Mouse (Mus musculus) liver, adult (tissue): Measurements from ENCODE around the gene Kpna1.

ENCODE experiments used
- GATA4 ChIP-seq: IDR thresholded peaks from 2 replicates; pipeline ENCODE4 v1.6.1; 2014; ENCODE audit warnings: mild to moderate bottlenecking, low read length; ENCODE audit not compliant: insufficient replicate concordance

Gene Kpna1

DNA sequence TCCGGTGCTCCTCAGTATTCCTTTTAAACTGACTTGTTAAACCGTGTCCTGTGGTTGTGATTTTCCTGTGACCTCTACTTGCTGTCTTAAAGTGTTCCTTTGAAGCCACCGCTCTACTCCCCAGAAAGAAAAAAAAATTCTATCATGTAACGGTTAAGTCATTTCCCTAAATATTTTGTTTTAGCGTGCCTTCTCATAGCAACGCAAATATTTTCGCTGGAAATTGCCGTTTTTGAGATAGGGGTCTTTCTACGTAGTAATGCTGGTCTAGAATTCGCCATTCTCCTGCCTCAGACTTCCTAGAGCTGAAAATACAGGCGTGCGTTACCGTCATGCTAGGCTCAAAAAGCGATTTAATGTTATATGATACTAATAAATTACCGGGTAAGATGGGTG lies 4.0 kb downstream of the Kpna1 start:
- no peak for TF ChIP-seq GATA4

DNA sequence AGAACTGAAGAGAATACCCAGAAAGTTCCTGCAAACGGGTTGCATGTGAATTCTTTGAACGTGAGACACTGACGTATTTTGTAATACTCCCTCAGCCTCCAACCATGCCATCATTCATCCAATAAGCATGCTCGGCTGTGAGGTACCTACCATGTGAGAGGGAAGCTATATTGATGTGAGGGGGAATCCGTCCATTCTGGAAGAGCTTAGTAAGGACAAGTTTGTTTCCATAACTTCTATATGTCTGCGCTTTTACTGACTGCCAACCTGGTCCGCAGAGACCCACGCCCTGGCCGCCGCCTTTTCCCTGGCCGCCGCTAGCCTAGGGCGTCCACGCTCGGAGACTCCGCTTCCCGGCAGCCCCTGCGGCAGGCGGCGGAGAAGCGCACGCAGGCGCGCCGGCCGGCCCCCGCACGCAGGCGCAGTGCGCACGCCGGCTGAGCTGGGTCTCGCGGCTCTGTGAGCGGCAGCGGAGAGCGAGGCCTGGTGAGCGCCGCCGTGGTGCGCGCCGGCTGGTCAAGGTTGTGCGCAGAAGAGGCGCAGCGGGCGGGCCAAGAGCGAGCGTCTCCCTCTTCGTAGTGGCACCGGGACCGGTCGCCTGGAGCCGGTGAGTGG lies 4.5 kb downstream of the Kpna1 start:
- no peak for TF ChIP-seq GATA4

DNA sequence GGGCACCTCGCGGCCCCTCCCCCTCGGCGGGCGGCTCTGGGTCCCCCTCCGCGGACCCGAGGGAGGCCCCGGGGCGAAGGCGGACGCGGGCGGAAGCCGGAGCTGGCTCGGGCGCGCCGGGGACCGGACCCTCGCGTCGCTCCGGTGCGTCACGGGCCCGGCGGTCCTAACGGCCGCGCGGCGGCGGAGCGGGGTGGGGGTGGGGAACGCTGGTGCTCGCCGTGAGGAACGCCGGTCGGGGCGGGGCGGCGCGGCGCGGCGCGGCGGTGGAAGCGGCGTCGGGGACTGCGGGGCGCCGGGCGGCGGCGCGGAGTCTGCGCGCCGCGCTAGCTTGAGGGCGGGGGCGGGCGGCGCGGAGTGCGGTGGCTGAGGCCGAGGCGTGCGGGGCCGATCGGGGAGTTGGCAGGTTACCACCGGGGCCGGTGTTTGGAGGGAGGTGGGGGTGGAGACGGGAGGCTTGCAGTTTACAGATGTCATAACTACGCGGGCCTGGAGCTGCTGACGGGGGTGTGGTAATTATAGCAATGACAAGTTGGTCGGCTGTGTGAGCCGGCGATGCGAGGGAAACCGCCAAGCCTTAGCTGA lies 5.1 kb downstream of the Kpna1 start:
- TF ChIP-seq GATA4: no peak

DNA sequence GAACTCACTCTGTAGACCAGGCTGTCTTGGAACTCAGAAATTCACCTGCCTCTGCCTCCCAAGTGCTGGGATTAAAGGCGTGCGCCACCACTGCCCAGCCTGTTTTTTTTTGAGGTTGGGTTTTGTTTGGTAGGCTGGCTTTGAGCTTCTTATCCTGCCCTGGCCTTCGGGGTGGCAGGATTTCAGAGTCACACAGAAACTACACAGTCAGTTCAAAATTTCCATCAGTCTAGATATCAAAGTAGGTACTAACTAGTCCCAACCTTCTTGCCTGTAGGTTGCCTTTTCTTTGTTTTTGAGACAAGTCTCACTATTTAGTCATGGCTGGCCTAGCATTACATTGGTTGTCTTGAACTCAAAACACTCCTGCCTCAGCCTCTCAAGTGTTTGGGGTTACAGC lies 5.9 kb downstream of the Kpna1 start:
- no peak for TF ChIP-seq GATA4

DNA sequence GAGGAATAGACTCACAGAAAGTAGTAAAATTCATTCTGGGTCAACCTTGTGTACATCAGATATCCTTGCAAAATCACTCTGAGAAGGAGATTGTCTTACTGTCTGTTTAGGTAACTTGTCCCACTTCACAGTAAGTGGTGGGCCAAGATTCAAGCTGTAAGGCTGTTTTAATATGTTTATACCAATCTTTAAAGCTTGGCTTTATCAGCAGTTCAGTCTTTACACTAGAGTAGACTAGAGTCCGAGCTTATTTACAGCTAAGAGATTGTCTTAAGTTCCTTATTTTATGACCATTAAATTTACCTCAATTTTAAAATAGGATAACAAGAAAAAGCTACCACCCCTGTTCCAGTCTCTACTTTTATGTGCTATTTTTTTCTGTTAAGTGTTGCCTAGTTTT lies 9.4 kb downstream of the Kpna1 start:
- no peak for TF ChIP-seq GATA4

DNA sequence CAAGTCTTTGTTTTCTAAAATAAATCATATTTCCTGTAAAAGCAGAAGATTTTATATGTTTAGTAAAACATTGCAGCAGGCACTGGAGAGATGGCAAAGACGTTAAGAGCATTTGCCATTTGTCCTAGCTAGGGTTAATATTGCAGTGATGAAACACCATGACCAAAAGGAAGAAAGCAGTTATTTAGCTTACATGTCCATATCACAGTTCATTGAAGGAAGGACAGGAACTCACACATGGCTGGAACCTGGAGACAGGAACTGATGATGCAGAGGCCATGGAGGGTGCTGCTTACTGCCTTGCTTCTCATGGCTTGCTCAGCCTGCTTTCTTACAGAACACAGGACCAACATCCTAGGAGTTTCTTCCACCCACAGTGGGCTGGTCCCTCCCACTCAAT lies 13.8 kb downstream of the Kpna1 start:
- TF ChIP-seq GATA4: no peak

DNA sequence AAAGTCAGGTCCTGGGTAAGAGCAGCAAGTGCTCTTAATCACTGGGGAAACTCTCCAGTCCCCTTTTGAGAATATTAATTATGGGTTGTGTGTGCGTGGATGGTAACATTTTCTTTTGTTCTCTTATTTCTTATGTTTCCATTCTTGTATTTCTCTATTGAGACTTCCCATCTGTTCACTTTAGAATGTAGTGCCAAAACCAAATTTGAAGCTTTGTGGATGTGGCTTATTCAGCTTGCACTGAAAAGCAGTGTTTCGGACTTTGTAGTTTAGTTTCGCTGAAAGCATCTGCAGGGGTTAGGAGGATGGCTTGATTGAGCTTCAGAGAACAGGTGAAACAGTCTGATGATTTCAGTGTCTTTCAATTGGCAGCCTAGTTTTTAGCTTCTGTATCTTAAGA lies 14.8 kb downstream of the Kpna1 start:
- no peak for TF ChIP-seq GATA4

DNA sequence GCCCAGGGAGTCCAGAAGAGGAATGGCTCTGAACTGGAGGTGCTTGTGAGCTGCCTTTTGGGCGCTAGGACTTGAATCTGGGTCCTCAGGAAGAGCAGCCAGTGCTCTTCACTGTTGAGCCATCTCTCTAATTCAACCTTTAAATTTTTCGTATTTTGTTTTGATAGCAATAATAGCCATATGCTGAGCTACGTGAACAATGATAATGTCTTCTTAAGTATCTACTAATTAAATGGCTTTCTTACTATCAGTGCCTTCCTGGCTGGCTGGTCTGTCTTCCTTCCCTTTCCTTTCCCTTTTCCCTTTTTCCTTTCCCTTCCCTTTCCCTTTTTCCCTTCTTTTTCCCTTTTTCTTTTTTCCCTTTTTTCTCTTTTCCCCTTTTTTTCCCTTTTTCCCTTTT lies 29.8 kb downstream of the Kpna1 start:
- no peak for TF ChIP-seq GATA4

DNA sequence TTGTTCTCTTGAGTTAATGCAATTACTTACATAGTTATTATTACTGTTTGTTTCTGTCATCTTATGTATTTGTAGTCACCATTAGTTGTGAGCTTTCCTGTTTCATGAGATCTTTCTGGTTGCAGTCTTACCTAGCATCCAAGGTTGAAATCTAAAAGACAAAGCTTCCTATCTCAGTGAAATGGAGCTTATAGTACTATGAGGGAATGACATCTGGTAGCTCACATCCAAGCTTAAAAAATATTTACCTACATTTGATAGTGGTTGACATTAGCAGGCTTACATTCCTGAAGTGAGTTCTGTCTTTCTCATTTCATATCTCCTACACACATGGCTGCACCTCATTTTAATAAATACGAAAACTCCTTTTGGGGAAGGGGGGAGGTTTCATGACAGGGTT lies 37.8 kb downstream of the Kpna1 start:
- no peak for TF ChIP-seq GATA4

DNA sequence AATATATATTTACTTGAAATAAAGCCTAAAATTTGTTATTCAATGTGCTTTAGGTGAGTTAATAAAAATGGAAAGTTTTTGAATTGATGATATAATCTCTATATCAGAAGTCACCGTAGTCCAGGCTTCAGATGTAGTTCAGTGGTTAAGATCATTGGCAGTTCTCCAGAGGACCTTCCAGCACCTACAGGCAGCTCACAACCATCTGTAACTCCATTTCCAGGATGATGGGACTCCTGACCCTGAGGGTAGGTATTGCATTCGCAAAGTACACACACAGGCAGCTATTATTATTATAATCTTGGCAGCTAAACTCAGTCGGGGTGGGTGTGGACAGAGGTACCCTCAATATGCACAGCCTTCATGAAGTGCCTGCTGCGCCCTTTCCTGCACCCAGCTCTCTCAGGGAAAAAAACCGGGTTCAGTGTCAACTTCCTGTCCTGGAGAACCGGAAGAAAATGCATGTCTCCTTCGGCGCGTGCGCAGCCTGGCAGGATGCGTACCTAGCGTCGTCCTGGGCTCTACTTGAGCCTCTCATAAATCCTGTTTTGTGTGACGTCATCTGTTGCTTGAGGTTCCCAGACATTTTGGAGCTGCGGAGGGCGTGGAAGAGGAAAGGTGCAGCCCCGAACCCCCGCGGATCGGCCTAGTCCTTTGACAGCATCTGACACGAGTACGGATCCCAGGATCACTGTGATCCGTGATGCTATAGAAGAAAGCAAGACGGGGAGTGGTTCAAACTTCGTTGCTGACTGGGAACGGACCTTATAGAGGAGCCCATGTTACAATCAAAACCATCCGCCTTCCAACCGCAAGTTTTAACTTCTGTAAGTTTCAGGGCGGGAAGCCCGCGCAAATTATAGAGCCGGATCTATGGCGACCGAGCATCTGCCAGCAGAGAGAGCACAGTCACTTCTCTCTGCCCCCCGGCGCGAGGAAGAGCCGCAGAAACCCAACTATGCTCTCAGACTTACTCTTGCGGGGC lies 62.4 kb downstream of the Kpna1 start, which contains the start of gene Wdr5b:
Gene Wdr5b, plus strand, starts transcription at position 551 of the 985 bp plus-strand sequence.
- TF ChIP-seq GATA4: no peak

DNA sequence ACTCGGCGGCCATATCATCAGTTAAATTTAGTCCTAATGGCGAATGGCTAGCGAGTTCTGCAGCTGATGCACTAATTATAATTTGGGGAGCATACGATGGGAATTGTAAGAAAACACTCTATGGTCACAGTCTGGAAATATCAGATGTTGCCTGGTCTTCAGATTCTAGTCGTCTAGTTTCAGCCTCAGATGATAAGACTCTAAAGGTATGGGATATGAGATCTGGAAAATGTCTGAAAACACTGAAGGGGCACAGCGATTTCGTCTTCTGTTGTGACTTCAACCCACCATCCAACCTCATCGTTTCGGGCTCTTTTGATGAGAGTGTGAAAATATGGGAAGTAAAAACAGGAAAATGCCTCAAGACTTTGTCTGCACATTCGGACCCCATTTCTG lies 63.1 kb downstream of the Kpna1 start:
- TF ChIP-seq GATA4: no peak

DNA sequence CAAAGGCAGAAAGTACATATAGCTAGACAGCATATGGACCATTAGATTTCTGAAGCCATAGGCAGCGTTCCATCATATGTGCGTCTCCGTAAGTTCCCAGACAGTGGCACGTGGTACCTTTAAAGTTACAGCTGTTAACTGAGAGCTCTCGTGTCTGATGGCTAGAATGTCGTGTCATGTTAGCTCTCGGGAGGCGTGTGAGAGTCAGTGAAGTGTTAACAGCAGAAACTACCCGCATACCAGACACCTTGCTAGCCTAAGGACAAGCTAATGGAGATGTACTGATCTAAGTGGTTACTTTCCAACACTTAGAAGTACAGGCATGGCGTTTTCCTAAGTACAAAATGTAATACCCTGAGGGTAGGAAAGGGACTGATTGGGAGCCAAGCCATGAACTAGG lies 64.5 kb downstream of the Kpna1 start:
- no peak for TF ChIP-seq GATA4

DNA sequence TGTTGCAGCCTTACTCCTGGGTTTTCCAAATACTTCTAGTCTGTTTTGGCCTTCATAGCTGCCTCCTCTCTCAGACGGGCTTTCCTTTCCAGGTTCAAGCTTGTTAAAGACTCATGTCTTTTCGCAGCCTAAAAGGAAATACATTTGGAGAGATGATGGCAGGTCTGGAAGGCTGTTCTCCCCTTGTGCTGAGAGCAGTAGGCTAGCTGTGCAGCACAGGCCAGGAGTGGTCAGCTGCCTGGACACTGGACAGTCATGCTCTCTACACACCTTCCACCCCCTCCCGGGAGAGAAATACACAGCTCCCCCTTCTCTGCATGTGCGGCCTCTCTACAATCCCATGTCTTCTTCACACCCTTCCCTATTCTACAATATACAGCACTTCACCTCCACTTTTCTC lies 65.4 kb downstream of the Kpna1 start:
- TF ChIP-seq GATA4: no peak

DNA sequence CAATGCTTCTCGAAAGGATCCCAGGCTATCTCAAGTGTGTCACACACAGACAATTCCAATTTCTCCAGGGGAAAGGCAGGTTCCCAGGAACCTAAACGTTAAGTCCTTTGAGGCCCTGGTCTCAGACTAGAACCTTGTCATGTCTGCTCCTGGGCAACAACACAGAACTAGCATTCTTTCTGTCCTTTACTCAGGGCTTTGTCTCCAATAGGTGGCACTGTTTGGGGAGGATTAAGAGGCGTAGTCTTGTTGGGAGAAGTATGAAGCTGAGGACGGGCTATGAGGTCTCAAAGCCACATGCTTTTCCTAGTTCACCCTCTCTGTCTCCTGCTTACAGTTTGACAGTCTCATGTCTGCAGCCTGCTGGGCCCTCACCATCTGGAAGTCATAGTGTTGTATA lies 69.0 kb downstream of the Kpna1 start:
- TF ChIP-seq GATA4: no peak

DNA sequence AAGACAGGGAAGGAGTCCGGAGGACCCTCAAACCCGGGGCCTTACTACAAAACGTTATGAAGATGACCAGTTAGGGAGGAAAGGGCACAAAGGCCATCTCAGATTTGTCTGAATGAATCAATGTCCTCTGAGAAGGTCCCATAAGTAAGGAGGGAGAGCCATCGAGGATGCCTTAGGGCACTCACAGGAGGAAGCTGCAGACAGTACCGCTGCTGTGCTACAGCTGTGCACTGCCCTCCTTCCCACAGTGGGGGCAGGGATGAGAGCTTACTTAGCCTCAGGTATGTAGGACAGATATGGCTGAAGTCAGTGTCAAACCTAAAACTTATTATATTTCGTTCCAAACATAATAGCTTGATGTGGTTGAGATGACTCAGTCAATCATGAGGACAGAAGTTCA lies 72.9 kb downstream of the Kpna1 start:
- no peak for TF ChIP-seq GATA4
